ENCODE assay signal across 23 mouse cellular contexts in genomic region chr10:20764352-20764751, GRCm38 (mm10). TPM values are rescaled to one million over a fixed set of nuclear protein-coding genes. Genes with fewer than 3 reads are reported as not detected.
A peak's percentile ranks its signal among the peaks of the same experiment; 100 is the strongest.
DNase-seq lines count a peak whose midpoint lies in the region; ATAC-seq lines count a peak whose summit lies in the region.
"Had no signal": no experiment of that assay in that cellular context is flagged by ENCODE, and none has a peak within 500 bp of the region (broad histone marks: within the 10 kb centered on the region; RNA-seq: fewer than 3 reads in every experiment).

No protein-coding gene starts in this region.

- no peak overlapping the region for H3K4me3 ChIP-seq in embryonic facial prominence, embryonic 14.5 days (ENCODE audit: low read depth, low read length)
- no peak overlapping the region for H3K4me3 ChIP-seq in embryonic facial prominence, embryonic 10.5 days
- no peak overlapping the region for H3K4me3 ChIP-seq in limb, embryonic 15.5 days
- H3K4me3 ChIP-seq: embryonic facial prominence, embryonic 13.5 days; forebrain, embryonic 13.5 days; forebrain, embryonic 15.5 days had no signal

- no peaks in the 10 kb centered on the region for H3K36me3 ChIP-seq in embryonic facial prominence, embryonic 14.5 days (ENCODE audit: control insufficient read depth, insufficient read depth, low read length)
- no peaks in the 10 kb centered on the region for H3K36me3 ChIP-seq in embryonic facial prominence, embryonic 10.5 days (replicated peaks)
- H3K36me3 ChIP-seq in limb, embryonic 15.5 days: no peaks in the 10 kb centered on the region
- H3K36me3 ChIP-seq: embryonic facial prominence, embryonic 13.5 days; forebrain, embryonic 15.5 days; G1E had no signal

- no peak overlapping the region for H3K9ac ChIP-seq in embryonic facial prominence, embryonic 14.5 days (ENCODE audit: low read depth, low read length)
- H3K9ac ChIP-seq in limb, embryonic 15.5 days: no peak overlapping the region
- H3K9ac ChIP-seq: embryonic facial prominence, embryonic 13.5 days; forebrain, embryonic 13.5 days; forebrain, embryonic 15.5 days; forebrain, postnatal 0 days had no signal

- H3K4me1 ChIP-seq in embryonic facial prominence, embryonic 14.5 days (ENCODE audit: control insufficient read depth, insufficient read depth, low read length): no peaks in the 10 kb centered on the region
- H3K4me1 ChIP-seq in embryonic facial prominence, embryonic 10.5 days: no peaks in the 10 kb centered on the region
- H3K4me1 ChIP-seq in limb, embryonic 15.5 days: peaks cover 7% of the 10 kb centered on the region; the same call in 1 of the 2 replicates
- H3K4me1 ChIP-seq: embryonic facial prominence, embryonic 13.5 days; forebrain, embryonic 13.5 days; forebrain, embryonic 15.5 days had no signal

- 53% methylated on average over 3 of the region's 3 CpGs for WGBS in embryonic facial prominence, embryonic 14.5 days
- 80% methylated on average over 3 of the region's 3 CpGs for WGBS in embryonic facial prominence, embryonic 10.5 days
- 22% methylated on average over 3 of the region's 3 CpGs for WGBS in limb, embryonic 15.5 days

- no peak overlapping the region for H3K27ac ChIP-seq in embryonic facial prominence, embryonic 14.5 days (replicated peaks; ENCODE audit: low read depth, low read length)
- no peak overlapping the region for H3K27ac ChIP-seq in embryonic facial prominence, embryonic 10.5 days (replicated peaks)
- H3K27ac ChIP-seq in limb, embryonic 15.5 days: no peak overlapping the region
- H3K27ac ChIP-seq: embryonic facial prominence, embryonic 13.5 days; forebrain, embryonic 13.5 days; forebrain, embryonic 15.5 days had no signal

- DNase-seq in embryonic facial prominence, embryonic 14.5 days (ENCODE audit: low spot score): peak; percentile 25
- no peak for DNase-seq in embryonic facial prominence, embryonic 10.5 days (ENCODE audit: low spot score)
- peak; percentile 38 for DNase-seq in forelimb bud, embryonic 11.5 days (ENCODE audit: low read depth, low spot score)
- DNase-seq in frontal cortex, postnatal 14 days (ENCODE audit: low spot score in 2 of 2): no peak
- DNase-seq: adrenal gland, adult 8-10 months; adrenal gland, postnatal 14 days; adrenal gland, postnatal 36 days; B cell, adult 2 months; cerebellum, adult 11-12 months; cerebellum, adult 2 months; cerebellum, adult 9-10 months; cerebellum, postnatal 10 days; cerebellum, postnatal 25 days; forebrain, postnatal 0 days had no signal

- H3K27me3 ChIP-seq in embryonic facial prominence, embryonic 14.5 days (replicated peaks; ENCODE audit: control insufficient read depth, insufficient read depth, low read length): no peaks in the 10 kb centered on the region
- H3K27me3 ChIP-seq in embryonic facial prominence, embryonic 10.5 days (replicated peaks; ENCODE audit: low read depth, poor library complexity, severe bottlenecking): no peaks in the 10 kb centered on the region
- peaks cover 5% of the 10 kb centered on the region; the same call in 1 of the 2 replicates for H3K27me3 ChIP-seq in limb, embryonic 15.5 days
- H3K27me3 ChIP-seq: CH12.LX; embryonic facial prominence, embryonic 13.5 days; forebrain, embryonic 13.5 days; forebrain, embryonic 15.5 days had no signal

- ATAC-seq in embryonic facial prominence, embryonic 14.5 days (ENCODE audit: low read depth): no peak
- ATAC-seq in limb, embryonic 15.5 days (ENCODE audit: insufficient number of reproducible peaks, low FRiP score, low TSS enrichment, low read depth): peak; percentile 65; the same call in 1 of the 2 replicates
- ATAC-seq: activated CD4-positive, CD25-positive, alpha-beta regulatory T cell, adult 4 months; CD4-positive, CD25-positive, alpha-beta regulatory T cell, adult 4 months; forebrain, embryonic 13.5 days; forebrain, embryonic 15.5 days; forebrain, postnatal 0 days; Patski had no signal

- no peak overlapping the region for H3K4me2 ChIP-seq in embryonic facial prominence, embryonic 14.5 days (ENCODE audit: low read depth, low read length)
- H3K4me2 ChIP-seq in limb, embryonic 15.5 days: no peak overlapping the region
- H3K4me2 ChIP-seq: embryonic facial prominence, embryonic 13.5 days; forebrain, embryonic 13.5 days; forebrain, embryonic 15.5 days had no signal

- H3K9me3 ChIP-seq in embryonic facial prominence, embryonic 14.5 days (ENCODE audit: control insufficient read depth, low read length): no peaks in the 10 kb centered on the region
- H3K9me3 ChIP-seq in embryonic facial prominence, embryonic 10.5 days: no peaks in the 10 kb centered on the region
- H3K9me3 ChIP-seq in limb, embryonic 15.5 days: no peaks in the 10 kb centered on the region
- H3K9me3 ChIP-seq: embryonic facial prominence, embryonic 13.5 days; forebrain, embryonic 13.5 days; forebrain, embryonic 15.5 days; G1E had no signal

RNA-seq across cellular contexts. Expression of gene Pde7b, which starts 39.5 kb away (rescaled TPM):
- polyA plus RNA-seq in embryonic facial prominence, embryonic 14.5 days (2014; fragmentation: Nextera tagmentation; extraction: Ambion mirVana): 8.8 and 9.0 TPM in 2 replicates
- polyA plus RNA-seq in embryonic facial prominence, embryonic 10.5 days (2016; fragmentation: Nextera tagmentation; extraction: Ambion mirVana): 1.7 and 2.8 TPM in 2 replicates
- polyA plus RNA-seq in limb, embryonic 15.5 days (2015; fragmentation: Nextera tagmentation; extraction: Ambion mirVana): 7.4 and 7.8 TPM in 2 replicates
- polyA plus RNA-seq: activated CD4-positive, CD25-positive, alpha-beta regulatory T cell, adult 4 months; G1E had no signal

Comparison
In these comparisons a context has a peak if more than half of its experiments do, and no peak if none do; other contexts are left out.
1. DNase-seq: peak in embryonic facial prominence, embryonic 14.5 days (single experiment) and forelimb bud, embryonic 11.5 days (single experiment); none in embryonic facial prominence, embryonic 10.5 days (single experiment) and frontal cortex, postnatal 14 days (0 of 2).